Mouse (Mus musculus): Measurements from ENCODE around the gene Arl10. TPM values are rescaled to one million over a fixed set of nuclear protein-coding genes. Genes with fewer than 3 reads are reported as not detected.
A peak's percentile ranks its signal among the peaks of the same experiment; 100 is the strongest.

Gene Arl10
- 24.5 and 27.0 TPM in 2 replicates for polyA plus RNA-seq (2015; fragmentation: Nextera tagmentation; extraction: Ambion mirVana)

GRCm38 (mm10) chr13:54574854-54575481 lies at the start of gene Arl10:
Arl10 (plus strand) TSS chr13:54575015.
- peak; percentile 85 for ATAC-seq (ENCODE audit: insufficient number of reproducible peaks, low FRiP score, low TSS enrichment, low read depth)
- Histone ChIP-seq H3K4me2 (peak within 1 kb of the TSS; percentile 86), H3K27me3 (peaks cover 3% of the 10 kb centered on the region; the same call in 1 of the 2 replicates), H3K4me3 (peak within 1 kb of the TSS; percentile 97), H3K9me3 (no peaks in the 10 kb centered on the region), H3K9ac (peak within 1 kb of the TSS; percentile 86), H3K4me1 (peaks cover 16% of the 10 kb centered on the region), H3K36me3 (peaks cover 31% of the 10 kb centered on the region; the same call in 1 of the 2 replicates), H3K27ac (peak within 1 kb of the TSS; percentile 84)
- under 1% methylated on average over 55 of the region's 55 CpGs for WGBS

- 79% methylated on average over 6 of the region's 6 CpGs for WGBS
- no peak overlapping the region for H3K9ac ChIP-seq
- H3K4me2 ChIP-seq: no peak overlapping the region
Measured at GRCm38 (mm10) chr13:54527140-54527539, 47.7 kb upstream of the Arl10 start.

GRCm38 (mm10) chr13:54532134-54532533 lies 42.7 kb upstream of the Arl10 start:
- no peak overlapping the region for H3K9ac ChIP-seq
- peaks cover 63% of the 10 kb centered on the region for H3K36me3 ChIP-seq
- no peak overlapping the region for H3K27ac ChIP-seq
- H3K4me2 ChIP-seq: no peak overlapping the region
- H3K9me3 ChIP-seq: no peaks in the 10 kb centered on the region
- ATAC-seq (ENCODE audit: insufficient number of reproducible peaks, low FRiP score, low TSS enrichment, low read depth): no peak
- no peaks in the 10 kb centered on the region for H3K27me3 ChIP-seq
- no peak overlapping the region for H3K4me3 ChIP-seq
- no peaks in the 10 kb centered on the region for H3K4me1 ChIP-seq

More at GRCm38 (mm10) chr13:54527140-54527539, 47.7 kb upstream of the Arl10 start:
- ATAC-seq (ENCODE audit: insufficient number of reproducible peaks, low FRiP score, low TSS enrichment, low read depth): no peak
- Histone ChIP-seq H3K27me3 (no peaks in the 10 kb centered on the region), H3K9me3 (no peaks in the 10 kb centered on the region), H3K4me1 (no peaks in the 10 kb centered on the region), H3K36me3 (peaks cover 72% of the 10 kb centered on the region), H3K27ac (no peak overlapping the region), H3K4me3 (no peak overlapping the region)

- no peak overlapping the region for H3K4me3 ChIP-seq
- no peak overlapping the region for H3K9ac ChIP-seq
- peaks cover 65% of the 10 kb centered on the region for H3K36me3 ChIP-seq
- H3K27me3 ChIP-seq: no peaks in the 10 kb centered on the region
- no peaks in the 10 kb centered on the region for H3K4me1 ChIP-seq
- ATAC-seq (ENCODE audit: insufficient number of reproducible peaks, low FRiP score, low TSS enrichment, low read depth): no peak
- H3K27ac ChIP-seq: no peak overlapping the region
- H3K9me3 ChIP-seq: no peaks in the 10 kb centered on the region
- WGBS: 78% methylated on average over 7 of the region's 7 CpGs
- no peak overlapping the region for H3K4me2 ChIP-seq
Measured at GRCm38 (mm10) chr13:54548036-54548435, 26.8 kb upstream of the Arl10 start.

GRCm38 (mm10) chr13:54556176-54556575 lies 18.6 kb upstream of the Arl10 start:
- Histone ChIP-seq H3K4me2 (no peak overlapping the region), H3K4me3 (no peak overlapping the region), H3K4me1 (no peaks in the 10 kb centered on the region), H3K27me3 (no peaks in the 10 kb centered on the region), H3K9ac (no peak overlapping the region), H3K9me3 (no peaks in the 10 kb centered on the region), H3K27ac (no peak overlapping the region), H3K36me3 (peaks cover 94% of the 10 kb centered on the region)
- WGBS: 93% methylated on average over 9 of the region's 9 CpGs
- ATAC-seq (ENCODE audit: insufficient number of reproducible peaks, low FRiP score, low TSS enrichment, low read depth): no peak

GRCm38 (mm10) chr13:54556796-54557195 lies 18.0 kb upstream of the Arl10 start:
- Histone ChIP-seq H3K27ac (no peak overlapping the region), H3K36me3 (peaks cover 94% of the 10 kb centered on the region), H3K4me1 (no peaks in the 10 kb centered on the region), H3K9ac (no peak overlapping the region), H3K4me2 (no peak overlapping the region), H3K4me3 (no peak overlapping the region), H3K9me3 (no peaks in the 10 kb centered on the region), H3K27me3 (no peaks in the 10 kb centered on the region)
- 90% methylated on average over 3 of the region's 3 CpGs for WGBS
- no peak for ATAC-seq (ENCODE audit: insufficient number of reproducible peaks, low FRiP score, low TSS enrichment, low read depth)

GRCm38 (mm10) chr13:54557652-54558051 lies 17.2 kb upstream of the Arl10 start:
- Histone ChIP-seq H3K9me3 (no peaks in the 10 kb centered on the region), H3K4me2 (no peak overlapping the region), H3K36me3 (peaks cover 88% of the 10 kb centered on the region), H3K27ac (no peak overlapping the region), H3K4me1 (peaks cover 2% of the 10 kb centered on the region; the same call in 1 of the 2 replicates), H3K27me3 (no peaks in the 10 kb centered on the region), H3K9ac (no peak overlapping the region), H3K4me3 (no peak overlapping the region)
- WGBS: 94% methylated on average over 1 of the region's 1 CpGs
- no peak for ATAC-seq (ENCODE audit: insufficient number of reproducible peaks, low FRiP score, low TSS enrichment, low read depth)

GRCm38 (mm10) chr13:54559656-54560055 lies 15.2 kb upstream of the Arl10 start:
- Histone ChIP-seq H3K9ac (no peak overlapping the region), H3K4me2 (no peak overlapping the region), H3K36me3 (peaks cover 79% of the 10 kb centered on the region), H3K4me3 (no peak overlapping the region), H3K4me1 (peaks cover 15% of the 10 kb centered on the region), H3K27me3 (no peaks in the 10 kb centered on the region), H3K27ac (no peak overlapping the region), H3K9me3 (no peaks in the 10 kb centered on the region)
- ATAC-seq (ENCODE audit: insufficient number of reproducible peaks, low FRiP score, low TSS enrichment, low read depth): no peak
- 92% methylated on average over 2 of the region's 2 CpGs for WGBS

GRCm38 (mm10) chr13:54560608-54561007 lies 14.2 kb upstream of the Arl10 start:
- no peak for ATAC-seq (ENCODE audit: insufficient number of reproducible peaks, low FRiP score, low TSS enrichment, low read depth)
- Histone ChIP-seq H3K4me2 (no peak overlapping the region), H3K27me3 (no peaks in the 10 kb centered on the region), H3K9ac (no peak overlapping the region), H3K9me3 (no peaks in the 10 kb centered on the region), H3K4me3 (no peak overlapping the region), H3K36me3 (peaks cover 72% of the 10 kb centered on the region), H3K27ac (no peak overlapping the region), H3K4me1 (peaks cover 18% of the 10 kb centered on the region)
- WGBS: 94% methylated on average over 7 of the region's 7 CpGs

- no peak overlapping the region for H3K4me2 ChIP-seq
- H3K36me3 ChIP-seq: peaks cover 53% of the 10 kb centered on the region
- 69% methylated on average over 7 of the region's 7 CpGs for WGBS
- ATAC-seq (ENCODE audit: insufficient number of reproducible peaks, low FRiP score, low TSS enrichment, low read depth): no peak
- no peak overlapping the region for H3K9ac ChIP-seq
- H3K27ac ChIP-seq: no peak overlapping the region
- H3K27me3 ChIP-seq: no peaks in the 10 kb centered on the region
- peaks cover 19% of the 10 kb centered on the region for H3K4me1 ChIP-seq
- H3K9me3 ChIP-seq: no peaks in the 10 kb centered on the region
- H3K4me3 ChIP-seq: no peak overlapping the region
Measured at GRCm38 (mm10) chr13:54562562-54562961, 12.3 kb upstream of the Arl10 start.

GRCm38 (mm10) chr13:54564232-54565200 lies 10.3 kb upstream of the Arl10 start:
- Histone ChIP-seq H3K36me3 (peaks cover 34% of the 10 kb centered on the region), H3K4me1 (peaks cover 19% of the 10 kb centered on the region), H3K4me3 (peak overlapping the region; percentile 89), H3K27ac (peak overlapping the region; percentile 64), H3K27me3 (no peaks in the 10 kb centered on the region), H3K9ac (peak overlapping the region; percentile 91), H3K9me3 (no peaks in the 10 kb centered on the region), H3K4me2 (peak overlapping the region; percentile 67)
- peak; percentile 1 for ATAC-seq (ENCODE audit: insufficient number of reproducible peaks, low FRiP score, low TSS enrichment, low read depth)
- 9% methylated on average over 45 of the region's 45 CpGs for WGBS

GRCm38 (mm10) chr13:54565201-54565581 lies 9.6 kb upstream of the Arl10 start, which contains the start of gene 4833439L19Rik:
4833439L19Rik (minus strand) TSS chr13:54565435.
- peaks cover 19% of the 10 kb centered on the region for H3K4me1 ChIP-seq
- H3K27ac ChIP-seq: peak within 1 kb of the TSS; percentile 64
- H3K27me3 ChIP-seq: no peaks in the 10 kb centered on the region
- ATAC-seq (ENCODE audit: insufficient number of reproducible peaks, low FRiP score, low TSS enrichment, low read depth): peak; percentile 90
- H3K4me3 ChIP-seq: peak within 1 kb of the TSS; percentile 89
- H3K4me2 ChIP-seq: peak within 1 kb of the TSS; percentile 67
- H3K9me3 ChIP-seq: no peaks in the 10 kb centered on the region
- peak within 1 kb of the TSS; percentile 91 for H3K9ac ChIP-seq
- H3K36me3 ChIP-seq: peaks cover 27% of the 10 kb centered on the region
- 0% methylated on average over 27 of the region's 27 CpGs for WGBS

All from limb, embryonic 15.5 days (tissue).